Mouse (Mus musculus): ENCODE measurements at regions not wholly inside any gene's neighbourhood (a gene's known extent, or its start where the extent isn't known, plus 50 kb on each side); places are given as distances from the start of the nearest gene placed in this dataset.

DNA sequence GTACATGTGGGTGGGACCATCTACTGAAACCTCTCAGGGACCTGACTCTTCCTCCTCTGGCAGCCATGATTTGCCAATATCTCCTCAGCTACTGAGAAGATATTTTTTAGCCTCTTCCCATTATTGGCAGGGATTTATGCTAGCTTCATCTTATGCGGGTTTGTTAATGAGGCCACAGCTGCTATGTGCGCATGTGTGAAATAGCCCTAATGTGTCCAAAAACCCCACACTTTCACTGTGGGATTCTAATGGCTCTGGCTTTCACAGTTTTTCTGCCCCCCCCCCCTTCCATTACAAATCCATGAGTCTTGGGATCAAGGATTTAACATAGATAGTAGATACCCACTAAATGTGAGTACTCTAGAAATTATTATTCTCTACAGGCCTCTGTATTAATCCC is 182.2 kb upstream of the Tll1 start:
- WGBS = 93% methylated on average over 2 of the region's 2 CpGs
- Histone ChIP-seq H3K27me3 (replicated peaks; ENCODE audit: control insufficient read depth, insufficient read depth, low read length) (no peaks in the 10 kb centered on the region), H3K36me3 (ENCODE audit: control insufficient read depth, insufficient read depth, low read length) (no peaks in the 10 kb centered on the region), H3K4me3 (ENCODE audit: insufficient read depth, low read depth, low read length) (no peak overlapping the region), H3K4me1 (ENCODE audit: control insufficient read depth, insufficient read depth, low read length) (no peaks in the 10 kb centered on the region), H3K27ac (ENCODE audit: insufficient read depth, low read depth, low read length) (no peak overlapping the region)
- DNase-seq = no peak
- TF ChIP-seq POLR2A (IDR thresholded peaks at IDR 0.05; ENCODE audit: low read depth, low read length) = no peak
- TF ChIP-seq CTCF (conservative IDR thresholded peaks at IDR 0.05; ENCODE audit: insufficient read depth, insufficient read length, low read depth, low read length) = no peak

DNA sequence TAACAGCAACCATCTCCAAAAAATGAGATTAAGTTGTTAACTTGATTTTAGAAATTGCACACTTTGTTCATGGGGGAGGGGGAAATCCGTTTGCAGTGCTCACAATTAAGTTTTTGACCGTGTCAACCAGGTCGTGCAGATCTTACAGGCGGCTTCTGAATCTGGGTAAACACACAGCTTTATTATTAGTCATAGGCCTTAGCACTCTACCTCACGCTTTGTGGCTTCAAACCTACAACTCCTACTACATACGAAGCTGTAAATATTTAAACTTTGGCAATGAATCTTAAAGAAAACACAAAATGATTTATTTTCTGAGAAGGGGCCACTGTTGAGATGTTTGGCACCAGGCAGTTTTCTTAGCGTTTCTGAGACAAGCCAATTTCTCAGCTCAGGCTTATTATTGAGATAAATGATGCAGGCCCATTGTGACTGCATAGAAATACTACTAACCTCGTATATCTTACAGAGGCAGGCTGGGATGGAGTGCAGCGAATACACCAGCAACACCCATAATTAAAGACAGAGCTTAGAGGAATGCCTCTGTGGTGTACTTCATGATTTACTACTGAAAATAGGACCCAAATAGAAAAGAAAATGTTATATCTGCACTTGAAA is 173.8 kb upstream of the Tll1 start:
- no peak overlapping the region for H3K4me3 ChIP-seq (ENCODE audit: insufficient read depth, low read depth, low read length)
- WGBS = 77% methylated on average over 9 of the region's 9 CpGs
- H3K4me1 ChIP-seq (ENCODE audit: control insufficient read depth, insufficient read depth, low read length) = peaks cover 3% of the 10 kb centered on the region; the same call in 1 of the 2 replicates
- TF ChIP-seq POLR2A (IDR thresholded peaks at IDR 0.05; ENCODE audit: low read depth, low read length) (no peak), CTCF (conservative IDR thresholded peaks at IDR 0.05; ENCODE audit: insufficient read depth, insufficient read length, low read depth, low read length) (no peak)
- no peaks in the 10 kb centered on the region for H3K27me3 ChIP-seq (replicated peaks; ENCODE audit: control insufficient read depth, insufficient read depth, low read length)
- DNase-seq = no peak
- no peak overlapping the region for H3K27ac ChIP-seq (ENCODE audit: insufficient read depth, low read depth, low read length)
- H3K36me3 ChIP-seq (ENCODE audit: control insufficient read depth, insufficient read depth, low read length) = no peaks in the 10 kb centered on the region

DNA sequence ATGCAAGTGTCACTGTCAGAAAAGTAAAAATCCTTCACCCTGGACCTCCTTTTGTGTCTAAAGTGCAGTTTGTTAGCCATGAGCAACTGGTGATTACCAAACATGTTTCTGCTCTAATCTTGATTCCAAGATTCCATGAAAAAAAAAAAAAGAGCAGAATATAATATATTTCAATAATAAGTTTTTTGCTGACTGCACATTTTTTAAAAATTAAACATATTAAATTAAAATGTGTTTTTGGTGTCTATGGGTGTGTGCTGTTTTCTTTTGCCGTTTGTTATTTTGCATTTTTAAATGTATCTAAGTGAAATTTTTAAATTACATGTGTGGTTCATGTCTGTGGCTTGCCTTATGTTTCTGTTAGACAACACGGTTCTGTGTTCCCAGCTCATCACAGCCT is 171.8 kb upstream of the Tll1 start:
- H3K27me3 ChIP-seq (replicated peaks; ENCODE audit: control insufficient read depth, insufficient read depth, low read length) = no peaks in the 10 kb centered on the region
- no peaks in the 10 kb centered on the region for H3K36me3 ChIP-seq (ENCODE audit: control insufficient read depth, insufficient read depth, low read length)
- H3K27ac ChIP-seq (ENCODE audit: insufficient read depth, low read depth, low read length) = no peak overlapping the region
- TF ChIP-seq CTCF (conservative IDR thresholded peaks at IDR 0.05; ENCODE audit: insufficient read depth, insufficient read length, low read depth, low read length) (no peak), POLR2A (IDR thresholded peaks at IDR 0.05; ENCODE audit: low read depth, low read length) (no peak)
- no peak overlapping the region for H3K4me3 ChIP-seq (ENCODE audit: insufficient read depth, low read depth, low read length)
- no peak for DNase-seq
- WGBS = 87% methylated on average over 2 of the region's 2 CpGs
- H3K4me1 ChIP-seq (ENCODE audit: control insufficient read depth, insufficient read depth, low read length) = peaks cover 3% of the 10 kb centered on the region; the same call in 1 of the 2 replicates

GRCm38 (mm10) chr8:64375509-64375908 is 169.4 kb upstream of the Tll1 start:
- 94% methylated on average over 4 of the region's 4 CpGs for WGBS
- H3K4me1 ChIP-seq (ENCODE audit: control insufficient read depth, insufficient read depth, low read length) = no peaks in the 10 kb centered on the region
- H3K27me3 ChIP-seq (replicated peaks; ENCODE audit: control insufficient read depth, insufficient read depth, low read length) = no peaks in the 10 kb centered on the region
- H3K27ac ChIP-seq (ENCODE audit: insufficient read depth, low read depth, low read length) = no peak overlapping the region
- no peak for DNase-seq
- no peak overlapping the region for H3K4me3 ChIP-seq (ENCODE audit: insufficient read depth, low read depth, low read length)
- TF ChIP-seq POLR2A (IDR thresholded peaks at IDR 0.05; ENCODE audit: low read depth, low read length) (no peak), CTCF (conservative IDR thresholded peaks at IDR 0.05; ENCODE audit: insufficient read depth, insufficient read length, low read depth, low read length) (no peak)
- no peaks in the 10 kb centered on the region for H3K36me3 ChIP-seq (ENCODE audit: control insufficient read depth, insufficient read depth, low read length)

GRCm38 (mm10) chr8:64374980-64375379 is 168.9 kb upstream of the Tll1 start:
- TF ChIP-seq POLR2A (IDR thresholded peaks at IDR 0.05; ENCODE audit: low read depth, low read length) = no peak
- no peak for TF ChIP-seq CTCF (conservative IDR thresholded peaks at IDR 0.05; ENCODE audit: insufficient read depth, insufficient read length, low read depth, low read length)
- H3K36me3 ChIP-seq (ENCODE audit: control insufficient read depth, insufficient read depth, low read length) = no peaks in the 10 kb centered on the region
- DNase-seq = no peak
- H3K27me3 ChIP-seq (replicated peaks; ENCODE audit: control insufficient read depth, insufficient read depth, low read length) = no peaks in the 10 kb centered on the region
- H3K4me3 ChIP-seq (ENCODE audit: insufficient read depth, low read depth, low read length) = no peak overlapping the region
- H3K4me1 ChIP-seq (ENCODE audit: control insufficient read depth, insufficient read depth, low read length) = no peaks in the 10 kb centered on the region
- WGBS = 50% methylated on average over 5 of the region's 5 CpGs
- H3K27ac ChIP-seq (ENCODE audit: insufficient read depth, low read depth, low read length) = no peak overlapping the region

GRCm38 (mm10) chr8:64369973-64370372 is 163.9 kb upstream of the Tll1 start:
- peaks cover 2% of the 10 kb centered on the region; the same call in 1 of the 2 replicates for H3K4me1 ChIP-seq (ENCODE audit: control insufficient read depth, insufficient read depth, low read length)
- peak; percentile 15 for DNase-seq
- TF ChIP-seq CTCF (conservative IDR thresholded peaks at IDR 0.05; ENCODE audit: insufficient read depth, insufficient read length, low read depth, low read length) (no peak), POLR2A (IDR thresholded peaks at IDR 0.05; ENCODE audit: low read depth, low read length) (no peak)
- H3K27ac ChIP-seq (ENCODE audit: insufficient read depth, low read depth, low read length) = no peak overlapping the region
- no peaks in the 10 kb centered on the region for H3K27me3 ChIP-seq (replicated peaks; ENCODE audit: control insufficient read depth, insufficient read depth, low read length)
- WGBS = 20% methylated on average over 6 of the region's 6 CpGs
- H3K36me3 ChIP-seq (ENCODE audit: control insufficient read depth, insufficient read depth, low read length) = no peaks in the 10 kb centered on the region
- no peak overlapping the region for H3K4me3 ChIP-seq (ENCODE audit: insufficient read depth, low read depth, low read length)

DNA sequence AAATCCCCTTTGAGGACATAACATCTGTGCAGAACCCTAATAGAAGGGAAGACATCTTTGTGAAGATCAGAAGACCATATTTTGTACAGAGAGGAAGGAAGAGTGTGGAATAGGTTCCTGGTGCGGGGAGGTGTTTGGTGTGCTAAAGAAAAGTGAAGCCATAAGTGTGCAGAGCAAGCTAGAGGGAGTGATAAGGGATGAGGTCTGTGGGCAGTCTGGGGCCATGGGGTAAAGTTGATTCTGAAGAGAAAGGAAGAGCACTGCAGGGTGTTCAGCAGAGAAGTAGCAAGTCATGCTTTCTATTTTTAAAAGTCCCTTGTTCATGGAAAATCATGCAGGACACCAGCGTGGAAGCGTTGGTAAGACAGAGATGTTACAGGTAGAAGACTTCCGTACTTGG is 161.8 kb upstream of the Tll1 start:
- no peak overlapping the region for H3K4me3 ChIP-seq (ENCODE audit: insufficient read depth, low read depth, low read length)
- TF ChIP-seq POLR2A (IDR thresholded peaks at IDR 0.05; ENCODE audit: low read depth, low read length) (no peak), CTCF (conservative IDR thresholded peaks at IDR 0.05; ENCODE audit: insufficient read depth, insufficient read length, low read depth, low read length) (no peak)
- DNase-seq = no peak
- no peaks in the 10 kb centered on the region for H3K36me3 ChIP-seq (ENCODE audit: control insufficient read depth, insufficient read depth, low read length)
- no peaks in the 10 kb centered on the region for H3K27me3 ChIP-seq (replicated peaks; ENCODE audit: control insufficient read depth, insufficient read depth, low read length)
- no peak overlapping the region for H3K27ac ChIP-seq (ENCODE audit: insufficient read depth, low read depth, low read length)
- WGBS = 94% methylated on average over 4 of the region's 4 CpGs
- H3K4me1 ChIP-seq (ENCODE audit: control insufficient read depth, insufficient read depth, low read length) = peaks cover 2% of the 10 kb centered on the region; the same call in 1 of the 2 replicates
